Mouse (Mus musculus) liver, embryonic 11.5 days (tissue): ENCODE measurements around the gene Ankrd23. TPM values are rescaled to one million over a fixed set of nuclear protein-coding genes. Genes with fewer than 3 reads are reported as not detected.

Experiments used
- ATAC-seq: fragments of 200-750 bp; cut with Nextera tagmentation; replicated peaks from 2 replicates; pipeline ENCODE4 v1.8.0; 2017; ENCODE audit warnings: moderate number of reproducible peaks, mild to moderate bottlenecking, moderate TSS enrichment, moderate library complexity; ENCODE audit not compliant: low FRiP score
- DNase-seq: peaks from one replicate; pipeline ENCODE4 v3.0.0-alpha.2; 2017; ENCODE audit warnings: low spot score
- H3K27ac ChIP-seq: fragments of 300-500 bp; sonication (generic); 2 replicates; pipeline ENCODE4 v1.5.1; 2014; ENCODE audit warnings: mild to moderate bottlenecking, low read depth, low read length, control low read depth
- H3K27me3 ChIP-seq: fragments of 300-500 bp; sonication (generic); replicated peaks from 2 replicates; pipeline ENCODE4 v1.6.1; 2014; ENCODE audit warnings: low read length, mixed read lengths; ENCODE audit not compliant: control insufficient read depth, insufficient read depth
- H3K36me3 ChIP-seq: fragments of 300-500 bp; sonication (generic); 2 replicates; pipeline ENCODE4 v1.6.1; 2014; ENCODE audit warnings: mild to moderate bottlenecking, low read length, moderate library complexity, mixed read lengths; ENCODE audit not compliant: control insufficient read depth, insufficient read depth
- H3K4me1 ChIP-seq: fragments of 300-500 bp; sonication (generic); replicated peaks from 2 replicates; pipeline ENCODE4 v1.6.1; 2014; ENCODE audit warnings: low read length, mixed read lengths; ENCODE audit not compliant: control insufficient read depth, insufficient read depth
- H3K4me2 ChIP-seq: fragments of 300-500 bp; sonication (generic); 2 replicates; pipeline ENCODE4 v1.6.1; 2014; ENCODE audit warnings: mild to moderate bottlenecking, control low read depth, moderate library complexity
- H3K4me3 ChIP-seq: fragments of 300-500 bp; sonication (generic); 2 replicates; pipeline ENCODE4 v1.5.1; 2014; ENCODE audit warnings: low read depth, low read length, control low read depth
- H3K9ac ChIP-seq: fragments of 300-500 bp; sonication (generic); 2 replicates; pipeline ENCODE4 v1.6.1; 2014; ENCODE audit warnings: low read depth, low read length, control low read depth
- H3K9me3 ChIP-seq: fragments of 300-500 bp; sonication (generic); 2 replicates; pipeline ENCODE4 v1.6.1; 2016; ENCODE audit warnings: low read length, inconsistent platforms, mixed read lengths; ENCODE audit not compliant: control insufficient read depth
- WGBS: fragments of 180-500 bp; shearing (Covaris S2); extraction: QIAGEN DNeasy Blood & Tissue Kit; methylation state at CpG from one replicate; pipeline ENCODE4 v1.1.7; 2014; 5-methylcytosine and 5-hydroxymethylcytosine counted together
- polyA plus RNA-seq: library from polyadenylated mRNA; unstranded; fragments of >200 nt; fragmentation: Nextera tagmentation; extraction: Ambion mirVana; gene quantifications from 2 replicates; pipeline ENCODE4 v1.2.1, GENCODE M21; 2014

Ankrd23 gene
- polyA plus RNA-seq, 1 experiment from 2014 or later, result 13.4 TPM

GRCm38 (mm10) chr1:36559256-36559655 is 22.6 kb upstream of the Ankrd23 start:
- no peak overlapping the region for H3K27ac ChIP-seq
- peaks cover 44% of the 10 kb centered on the region for H3K4me1 ChIP-seq
- H3K9ac ChIP-seq, result no peak overlapping the region; the same call in 1 of the 2 replicates
- no peaks in the 10 kb centered on the region for H3K36me3 ChIP-seq
- 8% methylated on average over 4 of the region's 4 CpGs for WGBS
- DNase-seq (no peak), ATAC-seq (no peak)
- H3K9me3 ChIP-seq, result no peaks in the 10 kb centered on the region
- H3K27me3 ChIP-seq, result peaks cover 69% of the 10 kb centered on the region
- H3K4me3 ChIP-seq, result no peak overlapping the region
- H3K4me2 ChIP-seq, result peak overlapping the region; percentile 79

DNA sequence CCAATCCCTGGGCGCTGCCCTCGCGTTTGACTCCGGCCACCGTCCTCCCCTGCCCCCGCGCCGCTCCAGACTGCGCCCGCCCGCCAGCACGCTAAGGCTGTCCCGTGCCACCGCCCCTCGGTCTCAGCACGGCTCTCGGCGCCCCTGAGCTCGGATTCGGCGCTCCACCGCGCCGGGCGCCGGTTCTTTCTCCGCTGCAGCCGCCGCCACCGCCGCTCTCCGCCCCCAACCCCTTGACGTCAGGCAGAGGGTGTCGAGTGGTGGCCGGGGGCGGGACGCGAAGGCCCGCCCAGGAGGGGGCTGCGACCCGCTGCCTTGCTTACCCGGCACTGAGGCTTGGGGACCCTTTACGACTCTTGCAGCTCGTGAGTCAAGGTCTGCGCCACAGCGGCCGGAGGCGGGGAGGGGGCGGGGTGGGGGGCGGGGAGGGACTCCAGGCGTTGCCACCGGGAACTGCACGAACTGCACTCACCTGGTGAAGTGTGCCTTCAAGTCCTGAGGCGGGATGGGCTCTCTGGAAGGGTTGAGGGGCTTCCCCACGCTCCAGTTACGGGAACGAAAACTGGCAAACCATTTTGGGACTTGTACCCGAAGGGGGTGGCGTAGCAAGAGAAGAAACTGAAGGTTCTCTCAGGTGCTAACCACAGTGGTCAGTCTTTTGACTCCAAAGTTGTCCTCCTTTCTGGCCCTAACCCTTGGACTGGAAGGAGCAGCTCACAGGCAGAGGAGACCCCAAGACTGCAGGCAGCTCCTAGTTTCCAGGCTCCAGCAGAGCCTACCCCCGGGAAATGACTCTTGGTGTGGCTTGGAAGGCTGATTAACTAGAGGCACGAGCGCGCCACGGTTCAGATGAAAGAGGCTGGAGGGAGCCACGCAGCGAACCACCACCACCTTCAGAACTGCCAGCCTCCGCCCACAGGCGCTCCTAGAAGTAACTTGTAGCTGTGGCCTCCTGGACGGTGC is 21.6 kb upstream of the Ankrd23 start, which contains the start of gene Sema4c:
Gene Sema4c, minus strand, starts transcription at position 319 of the 963 bp plus-strand sequence.
- H3K4me1 ChIP-seq, result peaks cover 40% of the 10 kb centered on the region
- H3K9me3 ChIP-seq, result no peaks in the 10 kb centered on the region
- 1% methylated on average over 66 of the region's 69 CpGs for WGBS
- H3K27ac ChIP-seq, result peak within 1 kb of the TSS; percentile 79
- peak within 1 kb of the TSS; percentile 65 for H3K9ac ChIP-seq
- peaks cover 3% of the 10 kb centered on the region for H3K36me3 ChIP-seq
- ATAC-seq, result peak; percentile 23; the same call in 1 of the 2 replicates
- peak; percentile 77 for DNase-seq
- peak within 1 kb of the TSS; percentile 64 for H3K4me3 ChIP-seq
- H3K27me3 ChIP-seq, result peaks cover 67% of the 10 kb centered on the region
- peak within 1 kb of the TSS; percentile 79 for H3K4me2 ChIP-seq

GRCm38 (mm10) chr1:36557457-36558011 is 20.9 kb upstream of the Ankrd23 start:
- Histone ChIP-seq H3K4me1 (peaks cover 33% of the 10 kb centered on the region), H3K27ac (peak overlapping the region; percentile 79), H3K36me3 (peaks cover 7% of the 10 kb centered on the region), H3K4me2 (peak overlapping the region; percentile 79), H3K27me3 (peaks cover 67% of the 10 kb centered on the region), H3K9ac (peak overlapping the region; percentile 65), H3K9me3 (no peaks in the 10 kb centered on the region), H3K4me3 (peak overlapping the region; percentile 64)
- peak; percentile 71 for DNase-seq
- under 1% methylated on average over 48 of the region's 48 CpGs for WGBS
- ATAC-seq, result peak; percentile 42

GRCm38 (mm10) chr1:36556553-36557456 is 20.1 kb upstream of the Ankrd23 start:
- H3K4me1 ChIP-seq, result peaks cover 27% of the 10 kb centered on the region

GRCm38 (mm10) chr1:36555798-36556395 is 19.2 kb upstream of the Ankrd23 start:
- WGBS, result 11% methylated on average over 8 of the region's 8 CpGs
- Histone ChIP-seq H3K4me3 (peak overlapping the region; percentile 64), H3K4me2 (peak overlapping the region; percentile 79), H3K27me3 (peaks cover 58% of the 10 kb centered on the region), H3K27ac (peak overlapping the region; percentile 79), H3K9ac (peak overlapping the region; percentile 65), H3K4me1 (peaks cover 25% of the 10 kb centered on the region), H3K9me3 (no peaks in the 10 kb centered on the region), H3K36me3 (peaks cover 15% of the 10 kb centered on the region)
- ATAC-seq, result no peak
- DNase-seq, result peak; percentile 58

More at GRCm38 (mm10) chr1:36556553-36557456, 20.1 kb upstream of the Ankrd23 start:
- under 1% methylated on average over 52 of the region's 52 CpGs for WGBS
- Histone ChIP-seq H3K9ac (peak overlapping the region; percentile 65), H3K9me3 (no peaks in the 10 kb centered on the region), H3K36me3 (peaks cover 10% of the 10 kb centered on the region), H3K27me3 (peaks cover 66% of the 10 kb centered on the region), H3K4me3 (peak overlapping the region; percentile 64), H3K27ac (peak overlapping the region; percentile 79), H3K4me2 (peak overlapping the region; percentile 79)
- ATAC-seq, result peak; percentile 43
- DNase-seq, result peak; percentile 93

GRCm38 (mm10) chr1:36554633-36555399 is 18.1 kb upstream of the Ankrd23 start:
- 52% methylated on average over 21 of the region's 21 CpGs for WGBS
- DNase-seq, result no peak
- Histone ChIP-seq H3K4me2 (peak overlapping the region; percentile 79), H3K4me3 (no peak overlapping the region; the same call in 1 of the 2 replicates), H3K36me3 (peaks cover 19% of the 10 kb centered on the region), H3K9me3 (no peaks in the 10 kb centered on the region), H3K4me1 (peaks cover 25% of the 10 kb centered on the region), H3K27me3 (peaks cover 49% of the 10 kb centered on the region), H3K9ac (peak overlapping the region; percentile 65; the same call in 1 of the 2 replicates), H3K27ac (no peak overlapping the region)
- ATAC-seq, result no peak

DNA sequence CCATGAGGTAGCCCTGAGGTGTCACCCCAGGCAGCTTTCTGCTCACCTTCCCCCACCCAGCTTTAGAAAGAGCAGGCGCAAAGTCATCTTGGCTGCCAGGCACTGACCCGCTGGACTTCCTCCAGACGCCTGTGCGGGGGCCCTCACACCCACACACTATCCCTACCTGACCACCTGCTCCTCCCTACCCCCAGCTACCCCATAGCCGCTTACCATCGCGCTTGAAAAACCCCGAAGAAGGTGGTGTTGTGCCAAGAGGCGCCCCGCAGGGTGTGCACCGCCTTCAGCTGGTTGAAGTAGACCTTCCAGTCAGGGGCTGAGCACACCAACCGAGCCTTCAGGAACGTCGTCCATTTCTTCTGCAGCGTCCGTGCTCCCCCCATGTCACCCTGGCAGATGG is 15.8 kb upstream of the Ankrd23 start:
- DNase-seq, result no peak

More for the DNA sequence above, 15.8 kb upstream of the Ankrd23 start:
- no peak overlapping the region for H3K4me2 ChIP-seq
- ATAC-seq, result no peak
- no peak overlapping the region for H3K9ac ChIP-seq
- no peak overlapping the region for H3K27ac ChIP-seq
- no peaks in the 10 kb centered on the region for H3K9me3 ChIP-seq
- WGBS, result 86% methylated on average over 16 of the region's 16 CpGs
- H3K4me3 ChIP-seq, result no peak overlapping the region
- peaks cover 26% of the 10 kb centered on the region for H3K27me3 ChIP-seq
- H3K36me3 ChIP-seq, result peaks cover 22% of the 10 kb centered on the region
- peaks cover 17% of the 10 kb centered on the region for H3K4me1 ChIP-seq
